Mouse (Mus musculus): Measurements from ENCODE around the gene Gm30737.
"Not testable (repeated sequence)": the region's sequence is repeated elsewhere in the genome, so short reads cannot be mapped to it uniquely, and the experiment has no call there.

The Gm30737 gene

GRCm38 (mm10) chrY:14400410-14400809, at the start of gene Gm30737:
Gene Gm30737 (plus strand): TSS chrY:14400710.
- DNase-seq (ENCODE audit: low read depth, low spot score), result not testable (repeated sequence)

All from mesoderm, embryonic 11.5 days (tissue).